Mouse (Mus musculus): ENCODE data around the gene Taf6l. TPM values are rescaled to one million over a fixed set of nuclear protein-coding genes. Genes with fewer than 3 reads are reported as not detected.

Taf6l gene
- 15.7 and 22.7 TPM in 2 replicates for polyA plus RNA-seq (2011; ENCODE audit: insufficient read length, low read depth, missing spikeins)

DNA sequence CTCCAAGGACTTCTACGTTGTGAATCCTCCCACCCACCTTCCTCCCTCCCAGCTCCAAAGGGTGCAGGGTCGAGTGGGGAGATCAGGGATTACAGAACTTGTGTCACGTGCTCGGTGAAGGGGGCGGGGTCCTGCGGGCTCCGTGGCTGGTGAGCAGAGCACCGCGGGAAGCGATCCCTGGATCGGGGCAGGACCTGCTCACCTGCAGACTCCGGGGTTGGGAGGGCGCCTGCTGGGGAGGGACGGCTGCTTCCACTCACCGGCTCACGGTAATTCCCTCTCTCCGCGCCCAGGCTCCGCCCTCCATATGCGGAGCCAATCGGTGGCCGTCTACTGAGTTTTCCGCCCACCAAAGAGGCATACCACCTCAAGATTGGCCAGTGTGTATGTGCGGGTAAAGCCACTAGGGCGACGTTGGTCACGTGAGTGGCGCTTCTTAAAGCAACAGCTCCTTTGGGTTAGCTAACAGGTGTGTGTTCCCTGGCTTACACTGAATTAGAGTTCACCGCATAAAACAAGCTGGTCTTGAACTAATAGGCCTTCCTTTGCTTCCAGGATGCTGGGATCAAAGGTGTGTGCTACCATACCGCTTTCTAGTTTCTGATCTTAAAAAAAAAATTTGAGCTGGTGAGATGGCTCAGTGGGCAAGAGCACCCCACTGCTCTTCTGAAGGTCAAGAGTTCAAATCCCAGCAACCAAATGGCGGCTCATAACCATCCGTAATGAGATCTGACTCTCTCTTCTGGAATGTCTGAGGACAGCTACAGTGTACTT is at the start of gene Taf6l:
TSS of gene Taf6l (minus strand) at position 410 of the 774 bp plus-strand sequence.
- H3K4me3 ChIP-seq (ENCODE audit: insufficient read depth, low read length) = peak within 1 kb of the TSS; percentile 76
- H3K27ac ChIP-seq (ENCODE audit: insufficient read depth, low read length) = no peak within 1 kb of the TSS

DNA sequence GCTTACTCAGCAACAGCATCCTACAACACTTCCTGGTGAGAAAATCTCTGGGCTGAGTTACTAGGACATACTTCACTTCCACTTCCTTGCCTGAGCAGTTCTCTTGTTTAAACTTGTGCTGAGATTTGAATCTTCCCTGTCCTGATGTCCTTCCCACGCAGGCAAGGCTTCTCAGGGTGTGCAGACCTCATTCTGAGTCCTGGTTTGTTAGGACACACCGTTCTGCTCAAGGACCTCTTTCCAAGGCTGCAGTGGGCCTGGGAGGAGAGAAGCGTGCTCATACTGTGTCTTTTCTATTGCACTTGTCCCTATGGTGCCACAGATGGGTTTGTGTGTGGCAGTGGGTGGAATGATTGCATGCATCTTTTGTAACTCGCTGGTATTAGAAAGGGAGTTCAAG is 46.8 kb upstream of the Taf6l start:
- TF ChIP-seq POLR2A (IDR thresholded peaks at IDR 0.05; ENCODE audit: low read depth, low read length) (no peak), CTCF (IDR thresholded peaks at IDR 0.05; ENCODE audit: borderline replicate concordance, insufficient read depth, low read length) (no peak)
- no peaks in the 10 kb centered on the region for H3K4me1 ChIP-seq (ENCODE audit: control insufficient read depth, insufficient read depth, low read length)
- no peak overlapping the region for H3K27ac ChIP-seq (ENCODE audit: insufficient read depth, low read length)

More for the DNA sequence above, at the start of gene Taf6l:
- H3K4me1 ChIP-seq (ENCODE audit: control insufficient read depth, insufficient read depth, low read length) = no peaks in the 10 kb centered on the region; the same call in 1 of the 2 replicates
- TF ChIP-seq CTCF (IDR thresholded peaks at IDR 0.05; ENCODE audit: borderline replicate concordance, insufficient read depth, low read length) (no peak), POLR2A (IDR thresholded peaks at IDR 0.05; ENCODE audit: low read depth, low read length) (peak; percentile 51)

DNA sequence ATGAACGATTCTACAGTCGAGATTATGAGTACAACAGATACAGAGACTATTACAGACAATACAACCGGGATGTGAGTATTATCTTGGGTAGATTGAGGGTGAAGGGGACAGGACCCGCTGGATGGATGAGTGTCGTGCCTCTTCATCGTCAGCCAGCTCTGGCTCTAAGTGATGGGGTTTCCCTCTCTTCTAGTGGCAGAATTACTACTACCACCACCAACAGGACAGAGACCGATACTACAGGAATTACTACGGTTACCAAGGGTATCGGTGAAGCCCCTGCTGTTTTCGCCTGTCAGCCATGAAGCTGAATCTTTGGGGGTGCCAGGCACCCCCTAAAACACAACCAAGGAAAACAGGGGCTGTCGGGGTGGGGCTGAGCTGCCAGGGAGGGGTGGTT is 45.0 kb upstream of the Taf6l start:
- no peak overlapping the region for H3K27ac ChIP-seq (ENCODE audit: insufficient read depth, low read length)
- H3K4me1 ChIP-seq (ENCODE audit: control insufficient read depth, insufficient read depth, low read length) = no peaks in the 10 kb centered on the region
- TF ChIP-seq POLR2A (IDR thresholded peaks at IDR 0.05; ENCODE audit: low read depth, low read length) (no peak), CTCF (IDR thresholded peaks at IDR 0.05; ENCODE audit: borderline replicate concordance, insufficient read depth, low read length) (no peak)

More for the DNA sequence above, 46.8 kb upstream of the Taf6l start:
- H3K4me3 ChIP-seq (ENCODE audit: insufficient read depth, low read length) = no peak overlapping the region

GRCm38 (mm10) chr19:8830664-8831063 is 44.4 kb upstream of the Taf6l start:
- H3K4me3 ChIP-seq (ENCODE audit: insufficient read depth, low read length) = no peak overlapping the region
- TF ChIP-seq CTCF (IDR thresholded peaks at IDR 0.05; ENCODE audit: borderline replicate concordance, insufficient read depth, low read length) = no peak
- no peak for TF ChIP-seq POLR2A (IDR thresholded peaks at IDR 0.05; ENCODE audit: low read depth, low read length)
- H3K27ac ChIP-seq (ENCODE audit: insufficient read depth, low read length) = no peak overlapping the region

More for the DNA sequence above, 45.0 kb upstream of the Taf6l start:
- no peak overlapping the region for H3K4me3 ChIP-seq (ENCODE audit: insufficient read depth, low read length)

GRCm38 (mm10) chr19:8829660-8830059 is 43.4 kb upstream of the Taf6l start, which contains the start of gene AC129217.1:
AC129217.1 (plus strand) TSS chr19:8829773.
- Histone ChIP-seq H3K27ac (ENCODE audit: insufficient read depth, low read length) (no peak within 1 kb of the TSS), H3K4me1 (ENCODE audit: control insufficient read depth, insufficient read depth, low read length) (no peaks in the 10 kb centered on the region), H3K4me3 (ENCODE audit: insufficient read depth, low read length) (no peak within 1 kb of the TSS)
- TF ChIP-seq CTCF (IDR thresholded peaks at IDR 0.05; ENCODE audit: borderline replicate concordance, insufficient read depth, low read length) (no peak), POLR2A (IDR thresholded peaks at IDR 0.05; ENCODE audit: low read depth, low read length) (no peak)

More at GRCm38 (mm10) chr19:8830664-8831063, 44.4 kb upstream of the Taf6l start:
- no peaks in the 10 kb centered on the region for H3K4me1 ChIP-seq (ENCODE audit: control insufficient read depth, insufficient read depth, low read length)

DNA sequence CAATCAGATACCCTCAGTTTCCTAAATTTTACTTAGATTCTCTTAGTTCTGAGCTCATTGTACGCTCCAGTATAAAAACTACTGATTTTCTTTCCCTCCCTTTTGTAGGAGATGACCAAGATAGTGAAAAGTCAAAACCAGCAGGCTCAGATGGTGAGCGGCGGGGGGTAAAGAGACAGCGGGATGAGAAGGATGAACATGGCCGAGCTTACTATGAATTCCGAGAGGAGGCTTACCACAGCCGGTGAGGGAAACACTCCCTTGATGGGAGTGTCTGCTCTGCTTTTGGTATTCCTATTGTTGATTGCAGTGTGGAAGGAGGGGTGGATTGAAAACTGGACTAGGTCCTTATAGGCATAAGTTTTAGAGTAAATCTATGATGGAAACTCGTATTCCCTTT is 36.5 kb upstream of the Taf6l start:
- H3K27ac ChIP-seq (ENCODE audit: insufficient read depth, low read length) = no peak overlapping the region
- H3K4me3 ChIP-seq (ENCODE audit: insufficient read depth, low read length) = peak overlapping the region; percentile 23
- no peaks in the 10 kb centered on the region for H3K4me1 ChIP-seq (ENCODE audit: control insufficient read depth, insufficient read depth, low read length)
- TF ChIP-seq CTCF (IDR thresholded peaks at IDR 0.05; ENCODE audit: borderline replicate concordance, insufficient read depth, low read length) = no peak
- TF ChIP-seq POLR2A (IDR thresholded peaks at IDR 0.05; ENCODE audit: low read depth, low read length) = no peak

DNA sequence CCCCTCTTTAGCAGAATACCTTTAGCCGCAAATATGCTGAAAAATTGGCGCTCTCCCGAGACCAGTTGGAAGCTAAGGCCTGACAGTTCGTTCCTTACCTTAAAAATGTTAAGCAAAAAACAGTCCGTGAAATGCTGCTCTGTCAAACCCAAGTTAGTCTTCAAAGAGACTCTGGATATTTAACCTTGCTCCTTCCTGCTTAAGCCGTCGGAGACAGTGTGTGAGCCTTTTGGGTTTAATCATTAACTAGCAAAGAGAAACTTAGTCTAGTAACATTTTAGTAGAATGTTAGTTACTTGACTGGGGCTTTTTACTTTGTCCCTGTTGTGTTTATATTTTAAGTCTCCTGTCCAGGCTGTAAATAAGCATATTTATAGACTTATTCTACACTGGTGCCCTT is 34.9 kb upstream of the Taf6l start:
- peak overlapping the region; percentile 92; the same call in 1 of the 2 replicates for H3K27ac ChIP-seq (ENCODE audit: insufficient read depth, low read length)
- no peaks in the 10 kb centered on the region for H3K4me1 ChIP-seq (ENCODE audit: control insufficient read depth, insufficient read depth, low read length)
- TF ChIP-seq CTCF (IDR thresholded peaks at IDR 0.05; ENCODE audit: borderline replicate concordance, insufficient read depth, low read length) (no peak), POLR2A (IDR thresholded peaks at IDR 0.05; ENCODE audit: low read depth, low read length) (no peak)
- peak overlapping the region; percentile 95 for H3K4me3 ChIP-seq (ENCODE audit: insufficient read depth, low read length)

GRCm38 (mm10) chr19:8820424-8820956 is 34.3 kb upstream of the Taf6l start:
- peak overlapping the region; percentile 95 for H3K4me3 ChIP-seq (ENCODE audit: insufficient read depth, low read length)
- peak overlapping the region; percentile 92 for H3K27ac ChIP-seq (ENCODE audit: insufficient read depth, low read length)
- TF ChIP-seq CTCF (IDR thresholded peaks at IDR 0.05; ENCODE audit: borderline replicate concordance, insufficient read depth, low read length) (no peak), POLR2A (IDR thresholded peaks at IDR 0.05; ENCODE audit: low read depth, low read length) (no peak)
- no peaks in the 10 kb centered on the region for H3K4me1 ChIP-seq (ENCODE audit: control insufficient read depth, insufficient read depth, low read length)

DNA sequence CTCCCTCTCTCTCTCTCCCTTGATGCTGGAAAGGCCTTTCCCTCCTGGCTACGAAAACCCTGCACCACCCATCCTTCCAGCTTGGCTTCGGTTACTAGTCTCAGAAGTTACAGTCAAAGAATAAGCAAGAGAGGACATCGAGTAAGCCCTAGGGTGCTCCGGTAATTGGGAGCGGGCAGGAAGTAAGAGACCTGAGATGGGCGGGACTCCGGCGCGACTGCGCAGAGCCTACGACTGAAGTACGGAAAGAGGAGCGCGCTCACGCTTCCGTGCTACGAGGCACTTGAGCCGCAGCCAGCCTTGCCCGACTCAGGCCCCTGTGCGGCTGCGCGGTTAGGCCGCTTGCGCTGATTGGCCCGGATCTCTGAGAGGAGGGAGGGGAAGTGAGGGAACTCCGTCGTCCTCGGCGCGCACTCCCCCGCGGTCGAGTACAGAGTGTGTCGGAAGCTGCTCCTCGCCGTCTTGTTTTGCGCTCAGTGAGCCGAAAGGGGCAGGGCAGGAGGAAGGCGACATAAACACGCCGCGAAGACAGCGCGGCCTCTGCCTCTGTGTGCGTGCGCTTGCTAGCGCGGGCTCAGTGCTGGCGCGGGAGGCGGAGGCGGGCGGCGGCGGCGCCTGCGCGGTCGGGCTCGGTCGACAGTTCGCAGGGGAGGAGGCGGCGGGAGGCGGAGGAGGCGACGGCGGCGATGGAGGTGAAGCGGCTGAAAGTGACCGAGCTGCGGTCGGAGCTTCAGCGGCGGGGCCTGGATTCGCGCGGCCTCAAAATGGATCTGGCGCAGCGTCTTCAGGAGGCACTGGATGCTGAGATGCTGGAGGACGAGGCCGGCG is 33.6 kb upstream of the Taf6l start, which contains the start of gene Hnrnpul2:
TSS of gene Hnrnpul2 (plus strand) at position 415 of the 828 bp plus-strand sequence.
- Histone ChIP-seq H3K27ac (ENCODE audit: insufficient read depth, low read length) (peak within 1 kb of the TSS; percentile 97), H3K4me3 (ENCODE audit: insufficient read depth, low read length) (peak within 1 kb of the TSS; percentile 95), H3K4me1 (ENCODE audit: control insufficient read depth, insufficient read depth, low read length) (no peaks in the 10 kb centered on the region)
- TF ChIP-seq CTCF (IDR thresholded peaks at IDR 0.05; ENCODE audit: borderline replicate concordance, insufficient read depth, low read length) = no peak
- peak; percentile 97 for TF ChIP-seq POLR2A (IDR thresholded peaks at IDR 0.05; ENCODE audit: low read depth, low read length)
